Mouse (Mus musculus): Measurements from ENCODE around the gene Atp2c2. TPM values are rescaled to one million over a fixed set of nuclear protein-coding genes. Genes with fewer than 3 reads are reported as not detected.

The Atp2c2 gene
- total and polyA plus RNA-seq, 3 experiments: 0.27 to 0.58 TPM; not detected in 1

DNA sequence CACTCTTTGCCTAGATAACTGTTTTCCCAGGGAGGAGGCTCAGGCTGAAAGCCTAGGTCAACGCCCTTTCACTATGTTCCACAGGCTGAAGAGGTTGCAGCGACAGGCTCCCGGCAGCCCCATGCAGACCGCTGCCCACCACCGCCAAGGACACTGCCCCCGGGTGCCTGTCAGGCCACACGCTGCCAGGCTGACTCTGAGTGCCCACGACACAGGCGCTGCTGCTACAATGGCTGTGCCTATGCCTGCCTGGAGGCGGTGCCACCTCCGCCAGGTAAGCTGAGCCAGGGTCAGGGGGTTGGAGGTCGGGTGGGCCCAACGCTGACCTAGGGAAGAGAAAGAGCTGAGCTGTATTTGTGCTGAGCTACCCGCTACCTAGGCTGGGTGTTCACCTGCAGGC lies 20.6 kb upstream of the Atp2c2 start:
- H3K9me3 ChIP-seq (replicated peaks; ENCODE audit: insufficient read depth, low read length): no peaks in the 10 kb centered on the region
- H3K9ac ChIP-seq (ENCODE audit: control insufficient read depth, low read depth, low read length, poor library complexity, severe bottlenecking): no peak overlapping the region
- no peaks in the 10 kb centered on the region for H3K27me3 ChIP-seq (ENCODE audit: control insufficient read depth in 1 of 2, insufficient read depth in 2 of 2, low read length in 2 of 2)
- H3K27ac ChIP-seq (ENCODE audit: control insufficient read depth, low read depth, low read length): no peak overlapping the region
- DNase-seq (ENCODE audit: low read depth, low spot score): no peak
- H3K36me3 ChIP-seq (ENCODE audit: control insufficient read depth in 1 of 2, insufficient read depth in 2 of 2, low read length in 2 of 2): no peaks in the 10 kb centered on the region
- no peak overlapping the region for H3K4me3 ChIP-seq (ENCODE audit: control insufficient read depth in 1 of 2, insufficient read depth in 1 of 2, low read depth in 2 of 2, low read length in 2 of 2)
- H3K4me1 ChIP-seq (ENCODE audit: control insufficient read depth in 1 of 2, insufficient read depth in 2 of 2, low read length in 2 of 2): peaks cover 0 to 4% of the 10 kb centered on the region in 2 experiments; a peak in 1 of 4 replicates
- TF ChIP-seq ZKSCAN1 (IDR thresholded peaks at IDR 0.05; ENCODE audit: low read depth, low read length) (no peak), CHD1 (IDR thresholded peaks at IDR 0.05; ENCODE audit: low read depth, low read length) (no peak), MYB (IDR thresholded peaks at IDR 0.05; ENCODE audit: low read depth, low read length) (no peak), ETS1 (IDR thresholded peaks at IDR 0.05; ENCODE audit: low read depth, low read length) (no peak), EP300 (IDR thresholded peaks at IDR 0.05; ENCODE audit: low read depth in 1 of 2, low read length in 2 of 2) (no peak), E2F4 (IDR thresholded peaks at IDR 0.05; ENCODE audit: borderline replicate concordance, low read depth, low read length) (no peak), USF2 (IDR thresholded peaks at IDR 0.05; ENCODE audit: borderline replicate concordance in 1 of 2, insufficient read depth in 1 of 2, low read depth in 1 of 2, low read length in 2 of 2) (no peak)
- no peaks in the 10 kb centered on the region for H3K79me2 ChIP-seq (ENCODE audit: control insufficient read depth, insufficient read depth, low read length, poor library complexity)

DNA sequence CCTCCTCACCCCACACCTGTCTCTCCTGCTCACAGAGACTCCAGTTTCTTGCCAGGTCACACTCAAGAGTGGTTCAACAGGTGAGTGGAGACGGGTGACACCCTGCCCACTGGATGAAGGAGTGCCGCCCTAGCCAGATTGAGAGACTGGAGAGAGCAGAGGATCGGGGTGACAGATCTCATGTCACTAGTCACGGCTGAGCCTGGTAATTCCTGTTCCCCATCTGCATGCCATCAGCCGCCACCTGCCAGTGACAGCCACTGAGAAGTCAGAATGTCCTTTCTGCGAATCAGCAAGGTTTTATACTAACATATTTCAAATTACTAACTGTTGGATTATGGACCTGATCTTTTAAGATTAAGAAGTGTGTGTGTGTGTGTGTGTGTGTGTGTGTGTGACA lies 9.2 kb upstream of the Atp2c2 start:
- no peaks in the 10 kb centered on the region for H3K36me3 ChIP-seq (ENCODE audit: control insufficient read depth in 1 of 2, insufficient read depth in 2 of 2, low read length in 2 of 2)
- H3K27ac ChIP-seq (ENCODE audit: control insufficient read depth, low read depth, low read length): no peak overlapping the region
- H3K9ac ChIP-seq (ENCODE audit: control insufficient read depth, low read depth, low read length, poor library complexity, severe bottlenecking): no peak overlapping the region
- H3K79me2 ChIP-seq (ENCODE audit: control insufficient read depth, insufficient read depth, low read length, poor library complexity): no peaks in the 10 kb centered on the region
- H3K9me3 ChIP-seq (replicated peaks; ENCODE audit: insufficient read depth, low read length): no peaks in the 10 kb centered on the region
- no peaks in the 10 kb centered on the region for H3K4me1 ChIP-seq (ENCODE audit: control insufficient read depth in 1 of 2, insufficient read depth in 2 of 2, low read length in 2 of 2)
- TF ChIP-seq MYB (IDR thresholded peaks at IDR 0.05; ENCODE audit: low read depth, low read length): no peak
- TF ChIP-seq EP300 (IDR thresholded peaks at IDR 0.05; ENCODE audit: low read depth in 1 of 2, low read length in 2 of 2): no peak
- no peak for TF ChIP-seq UBTF (IDR thresholded peaks at IDR 0.05; ENCODE audit: borderline replicate concordance, insufficient read depth, low read depth, low read length)
- no peak for TF ChIP-seq ZMIZ1 (IDR thresholded peaks at IDR 0.05; ENCODE audit: low read depth, low read length)
- no peak for TF ChIP-seq CTCF (IDR thresholded peaks at IDR 0.05 in 2 of 3, conservative IDR thresholded peaks at IDR 0.05 in 1 of 3; ENCODE audit: control insufficient read depth in 1 of 3, insufficient read depth in 1 of 3, low read depth in 2 of 3, low read length in 3 of 3, poor library complexity in 1 of 3, severe bottlenecking in 1 of 3)
- no peak for TF ChIP-seq NELFE (IDR thresholded peaks at IDR 0.05; ENCODE audit: low read depth, low read length)
- no peak for TF ChIP-seq GABPA (IDR thresholded peaks at IDR 0.05; ENCODE audit: low read depth, low read length)
- no peak for DNase-seq (ENCODE audit: low read depth, low spot score)
- no peak overlapping the region for H3K4me3 ChIP-seq (ENCODE audit: control insufficient read depth in 1 of 2, insufficient read depth in 1 of 2, low read depth in 2 of 2, low read length in 2 of 2)
- H3K27me3 ChIP-seq (ENCODE audit: control insufficient read depth in 1 of 2, insufficient read depth in 2 of 2, low read length in 2 of 2): no peaks in the 10 kb centered on the region

GRCm38 (mm10) chr8:119691989-119692388 lies 7.8 kb upstream of the Atp2c2 start:
- H3K9me3 ChIP-seq (replicated peaks; ENCODE audit: insufficient read depth, low read length): no peaks in the 10 kb centered on the region
- H3K36me3 ChIP-seq (ENCODE audit: control insufficient read depth in 1 of 2, insufficient read depth in 2 of 2, low read length in 2 of 2): no peaks in the 10 kb centered on the region
- TF ChIP-seq NRF1 (IDR thresholded peaks at IDR 0.05; ENCODE audit: insufficient read depth, low read depth, low read length, poor library complexity, severe bottlenecking): no peak
- TF ChIP-seq USF1 (IDR thresholded peaks at IDR 0.05; ENCODE audit: low read depth, low read length): no peak
- TF ChIP-seq TBP (IDR thresholded peaks at IDR 0.05; ENCODE audit: low read depth, low read length): no peak
- TF ChIP-seq GABPA (IDR thresholded peaks at IDR 0.05; ENCODE audit: low read depth, low read length): no peak
- no peak for TF ChIP-seq POLR2AphosphoS5 (IDR thresholded peaks at IDR 0.05; ENCODE audit: borderline replicate concordance, low read depth, low read length)
- H3K9ac ChIP-seq (ENCODE audit: control insufficient read depth, low read depth, low read length, poor library complexity, severe bottlenecking): no peak overlapping the region
- no peak overlapping the region for H3K27ac ChIP-seq (ENCODE audit: control insufficient read depth, low read depth, low read length)
- no peak for DNase-seq (ENCODE audit: low read depth, low spot score)
- no peaks in the 10 kb centered on the region for H3K79me2 ChIP-seq (ENCODE audit: control insufficient read depth, insufficient read depth, low read length, poor library complexity)
- H3K4me1 ChIP-seq (ENCODE audit: control insufficient read depth in 1 of 2, insufficient read depth in 2 of 2, low read length in 2 of 2): no peaks in the 10 kb centered on the region
- no peak overlapping the region for H3K4me3 ChIP-seq (ENCODE audit: control insufficient read depth in 1 of 2, insufficient read depth in 1 of 2, low read depth in 2 of 2, low read length in 2 of 2)
- no peaks in the 10 kb centered on the region for H3K27me3 ChIP-seq (ENCODE audit: control insufficient read depth in 1 of 2, insufficient read depth in 2 of 2, low read length in 2 of 2)
